Mouse (Mus musculus) mesoderm, embryonic 11.5 days (tissue): ENCODE results near the gene Tectb.
"Not testable (repeated sequence)": the region's sequence is repeated elsewhere in the genome, so short reads cannot be mapped to it uniquely, and the experiment has no call there.

Experiments
- DNase-seq: peaks from one replicate; pipeline ENCODE4 v3.0.0-alpha.2; 2012; ENCODE audit warnings: low read depth, low spot score

Tectb gene

GRCm38 (mm10) chr19:55165954-55166353 is 14.6 kb upstream of the Tectb start:
- DNase-seq, result no peak

- no peak for DNase-seq
These were observed 13.8 kb upstream of the Tectb start for GRCm38 (mm10) chr19:55166741-55167140.

GRCm38 (mm10) chr19:55167741-55168140 is 12.8 kb upstream of the Tectb start:
- no peak for DNase-seq

GRCm38 (mm10) chr19:55168360-55168759 is 12.2 kb upstream of the Tectb start:
- no peak for DNase-seq

- not testable (repeated sequence) for DNase-seq
These were observed 11.2 kb upstream of the Tectb start for GRCm38 (mm10) chr19:55169236-55169729.

- no peak for DNase-seq
These were observed 10.1 kb upstream of the Tectb start for GRCm38 (mm10) chr19:55170399-55170798.

GRCm38 (mm10) chr19:55171585-55171984 is 8.9 kb upstream of the Tectb start:
- no peak for DNase-seq

- DNase-seq, result no peak
These were observed 3.4 kb upstream of the Tectb start for GRCm38 (mm10) chr19:55177143-55177542.

- no peak for DNase-seq
These were observed 3.9 kb downstream of the Tectb start for GRCm38 (mm10) chr19:55184442-55184841.

- no peak for DNase-seq
These were observed 4.5 kb downstream of the Tectb start for GRCm38 (mm10) chr19:55185074-55185473.

- no peak for DNase-seq
These were observed 5.1 kb downstream of the Tectb start for GRCm38 (mm10) chr19:55185651-55186050.

GRCm38 (mm10) chr19:55190065-55190464 is 9.5 kb downstream of the Tectb start:
- no peak for DNase-seq

- no peak for DNase-seq
These were observed 11.1 kb downstream of the Tectb start for GRCm38 (mm10) chr19:55191596-55191995.

GRCm38 (mm10) chr19:55192254-55192945 is 11.9 kb downstream of the Tectb start:
- no peak for DNase-seq

- DNase-seq, result no peak
These were observed 13.3 kb downstream of the Tectb start for GRCm38 (mm10) chr19:55193717-55194394.

GRCm38 (mm10) chr19:55194520-55195170 is 14.1 kb downstream of the Tectb start:
- no peak for DNase-seq

- DNase-seq, result no peak
These were observed 15.0 kb downstream of the Tectb start for GRCm38 (mm10) chr19:55195574-55195973.

GRCm38 (mm10) chr19:55198303-55198702 is 17.8 kb downstream of the Tectb start:
- peak; percentile 80 for DNase-seq

GRCm38 (mm10) chr19:55206482-55207138 is 26.1 kb downstream of the Tectb start:
- peak; percentile 75 for DNase-seq

GRCm38 (mm10) chr19:55207205-55207604 is 26.7 kb downstream of the Tectb start:
- no peak for DNase-seq

- DNase-seq, result no peak
These were observed 27.4 kb downstream of the Tectb start for GRCm38 (mm10) chr19:55207746-55208538.
